Comparison of ENCODE assay signal across 9 mouse cellular contexts in the genomic region with DNA sequence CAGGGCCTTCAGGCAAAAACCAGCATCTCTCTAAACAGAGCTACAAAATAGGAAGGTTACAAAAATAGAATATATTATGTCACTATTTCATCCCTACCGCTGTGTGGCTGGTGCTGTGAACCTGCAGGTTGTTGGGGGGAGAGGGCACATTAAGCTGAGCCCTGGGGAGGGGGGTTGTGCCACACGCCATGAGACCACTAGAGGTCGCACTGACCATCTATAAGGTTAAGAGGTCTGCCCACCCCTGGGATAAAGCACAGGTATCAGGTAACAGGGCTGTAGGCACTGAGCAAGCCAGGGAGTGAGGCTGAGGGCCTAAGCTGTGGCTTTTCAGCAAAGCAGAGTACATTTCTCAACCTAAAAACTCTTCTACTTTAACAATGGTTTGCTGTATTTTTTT. TPM values are rescaled to one million over a fixed set of nuclear protein-coding genes. Genes with fewer than 3 reads are reported as not detected.
DNase-seq lines count a peak whose midpoint lies in the region; ATAC-seq lines count a peak whose summit lies in the region.
"Had no signal": no experiment of that assay in that cellular context is flagged by ENCODE, and none has a peak within 500 bp of the region (broad histone marks: within the 10 kb centered on the region; RNA-seq: fewer than 3 reads in every experiment).

No protein-coding gene starts in this region.

- peaks cover 30% of the 10 kb centered on the region for H3K36me3 ChIP-seq in heart, embryonic 11.5 days (ENCODE audit: control insufficient read depth, insufficient read depth, low read length)

- 20% methylated on average over 3 of the region's 3 CpGs for WGBS in heart, embryonic 11.5 days (ENCODE audit: insufficient replicate concordance)

- H3K9ac ChIP-seq in heart, embryonic 11.5 days (ENCODE audit: low read depth, low read length) = no peak overlapping the region

- H3K4me1 ChIP-seq in heart, embryonic 11.5 days (ENCODE audit: control insufficient read depth, insufficient read depth, low read length) = peaks cover 11% of the 10 kb centered on the region

- no peak for ATAC-seq in heart, embryonic 11.5 days (replicated peaks; ENCODE audit: insufficient number of reproducible peaks, low FRiP score, low TSS enrichment)
- ATAC-seq in granulocyte monocyte progenitor cell, adult 5-6 weeks (replicated peaks; ENCODE audit: poor library complexity, severe bottlenecking) = peak; percentile 29; the same call in 1 of the 2 replicates
- peak; percentile 37; the same call in 1 of the 2 replicates for ATAC-seq in neutrophil, adult 5-6 weeks (ENCODE audit: extremely low read depth, insufficient number of reproducible peaks, low FRiP score, poor library complexity, severe bottlenecking)

- no peak overlapping the region for H3K4me3 ChIP-seq in heart, embryonic 11.5 days (ENCODE audit: low read depth, low read length)

- no peaks in the 10 kb centered on the region for H3K9me3 ChIP-seq in heart, embryonic 11.5 days (replicated peaks; ENCODE audit: control insufficient read depth, low read length)

- no peak overlapping the region for H3K27ac ChIP-seq in heart, embryonic 11.5 days (ENCODE audit: low read depth, low read length)

- no peak overlapping the region for H3K4me2 ChIP-seq in heart, embryonic 11.5 days

- H3K27me3 ChIP-seq in heart, embryonic 11.5 days (ENCODE audit: control insufficient read depth, insufficient read depth, low read length) = no peaks in the 10 kb centered on the region

- DNase-seq in heart, adult 11 months = peak; percentile 91
- DNase-seq in 3134 (ENCODE audit: extremely low read depth, insufficient read length, low spot score) (peak; percentile 34), MN1 (ENCODE audit: low spot score) (peak; percentile 70)
- DNase-seq in layer of hippocampus, postnatal 14 days (ENCODE audit: low spot score in 2 of 2) = no peak
- DNase-seq in ovary, adult 18-20 months (ENCODE audit: low spot score) = no peak

RNA-seq across cellular contexts. Expression of gene Ccnd1, which starts 7.9 kb away (rescaled TPM):
- 71.3 and 100 TPM in 2 replicates for polyA plus RNA-seq in heart, embryonic 11.5 days (2014; fragmentation: Nextera tagmentation; extraction: Ambion mirVana)
- total RNA-seq in granulocyte monocyte progenitor cell, adult 5-6 weeks (2014; fragmentation: Nextera tagmentation) = 6.0 and 10.6 TPM in 2 replicates
- 6.2 and 8.9 TPM in 2 replicates for total RNA-seq in granulocyte monocyte progenitor cell, adult 5-6 weeks (2017)
- 0.37 and 0.70 TPM in 2 replicates for total RNA-seq in neutrophil, adult 5-6 weeks (2017)
- total RNA-seq in layer of hippocampus, postnatal 14 days (2021) = 10 to 100 TPM; 29.0 to 29.6 TPM

RNA-seq across cellular contexts. Expression of gene LTO1, which starts 16.9 kb away (rescaled TPM):
- 17.1 and 21.2 TPM in 2 replicates for polyA plus RNA-seq in heart, embryonic 11.5 days (2014; fragmentation: Nextera tagmentation; extraction: Ambion mirVana)
- 13.3 and 20.9 TPM in 2 replicates for total RNA-seq in granulocyte monocyte progenitor cell, adult 5-6 weeks (2014; fragmentation: Nextera tagmentation)
- total RNA-seq in granulocyte monocyte progenitor cell, adult 5-6 weeks (2017) = 16.6 and 20.8 TPM in 2 replicates
- 45.0 and 49.2 TPM in 2 replicates for total RNA-seq in neutrophil, adult 5-6 weeks (2017)
- 10 to 100 TPM; 24.0 to 29.0 TPM for total RNA-seq in layer of hippocampus, postnatal 14 days (2021)

RNA-seq across cellular contexts. Expression of gene Fgf15, which starts 35.4 kb away (rescaled TPM):
- 0.11 and 0.13 TPM in 2 replicates for polyA plus RNA-seq in heart, embryonic 11.5 days (2014; fragmentation: Nextera tagmentation; extraction: Ambion mirVana)
- not detected in 2 replicates for total RNA-seq in granulocyte monocyte progenitor cell, adult 5-6 weeks (2014; fragmentation: Nextera tagmentation)
- 0.09 TPM in 1 of 2 replicates, not detected in the other for total RNA-seq in granulocyte monocyte progenitor cell, adult 5-6 weeks (2017)
- total RNA-seq in neutrophil, adult 5-6 weeks (2017) = not detected in 2 replicates
- not detected for total RNA-seq in layer of hippocampus, postnatal 14 days (2021)
- polyA plus RNA-seq: lung, embryonic 16.5 days had no signal

Comparison
In these comparisons a context has a peak if more than half of its experiments do, and no peak if none do; other contexts are left out.
1. DNase-seq: peak in heart, adult 11 months (single experiment), 3134 (single experiment) and MN1 (single experiment); none in layer of hippocampus, postnatal 14 days (0 of 2) and ovary, adult 18-20 months (single experiment).